Mouse (Mus musculus) hindbrain, embryonic 13.5 days (tissue): Measurements from ENCODE around the gene 3110009E18Rik. TPM values are rescaled to one million over a fixed set of nuclear protein-coding genes. Genes with fewer than 3 reads are reported as not detected.
A peak's percentile ranks its signal among the peaks of the same experiment; 100 is the strongest.

Source experiments
- ATAC-seq: fragments of 200-750 bp; cut with Nextera tagmentation; 2 replicates; pipeline ENCODE4 v1.8.0; 2017; ENCODE audit warnings: moderate TSS enrichment; ENCODE audit not compliant: low FRiP score
- H3K27ac ChIP-seq: fragments of 300-500 bp; sonication (generic); 2 replicates; pipeline ENCODE4 v1.5.1; 2015; ENCODE audit warnings: inconsistent platforms, mild to moderate bottlenecking, moderate library complexity
- H3K27me3 ChIP-seq: fragments of 300-500 bp; sonication (generic); 2 replicates; pipeline ENCODE4 v1.6.1; 2015; ENCODE audit warnings: mild to moderate bottlenecking, inconsistent platforms
- H3K36me3 ChIP-seq: fragments of 300-500 bp; sonication (generic); 2 replicates; pipeline ENCODE4 v1.6.1; 2015; ENCODE audit warnings: mild to moderate bottlenecking, inconsistent platforms
- H3K4me1 ChIP-seq: fragments of 300-500 bp; sonication (generic); replicated peaks from 2 replicates; pipeline ENCODE4 v1.6.1; 2015; ENCODE audit warnings: inconsistent platforms
- H3K4me2 ChIP-seq: fragments of 300-500 bp; sonication (generic); 2 replicates; pipeline ENCODE4 v1.6.1; 2015; ENCODE audit warnings: inconsistent platforms, mild to moderate bottlenecking, moderate library complexity
- H3K4me3 ChIP-seq: fragments of 300-500 bp; sonication (generic); 2 replicates; pipeline ENCODE4 v1.5.1; 2015; ENCODE audit warnings: mild to moderate bottlenecking, inconsistent platforms
- H3K9ac ChIP-seq: fragments of 300-500 bp; sonication (generic); 2 replicates; pipeline ENCODE4 v1.6.1; 2015; ENCODE audit warnings: mild to moderate bottlenecking, inconsistent platforms
- H3K9me3 ChIP-seq: fragments of 300-500 bp; sonication (generic); 2 replicates; pipeline ENCODE4 v1.6.1; 2016; ENCODE audit warnings: inconsistent platforms
- WGBS: fragments of 180-500 bp; shearing (Covaris S2); methylation state at CpG from one replicate; pipeline ENCODE4 v1.1.7; 2015; 5-methylcytosine and 5-hydroxymethylcytosine counted together
- polyA plus RNA-seq: library from polyadenylated mRNA; unstranded; fragments of >200 nt; fragmentation: Nextera tagmentation; extraction: Ambion mirVana; gene quantifications from 2 replicates; pipeline ENCODE4 v1.2.1, GENCODE M21; 2015

Gene 3110009E18Rik
- 20.1 and 21.6 TPM in 2 replicates for polyA plus RNA-seq

DNA sequence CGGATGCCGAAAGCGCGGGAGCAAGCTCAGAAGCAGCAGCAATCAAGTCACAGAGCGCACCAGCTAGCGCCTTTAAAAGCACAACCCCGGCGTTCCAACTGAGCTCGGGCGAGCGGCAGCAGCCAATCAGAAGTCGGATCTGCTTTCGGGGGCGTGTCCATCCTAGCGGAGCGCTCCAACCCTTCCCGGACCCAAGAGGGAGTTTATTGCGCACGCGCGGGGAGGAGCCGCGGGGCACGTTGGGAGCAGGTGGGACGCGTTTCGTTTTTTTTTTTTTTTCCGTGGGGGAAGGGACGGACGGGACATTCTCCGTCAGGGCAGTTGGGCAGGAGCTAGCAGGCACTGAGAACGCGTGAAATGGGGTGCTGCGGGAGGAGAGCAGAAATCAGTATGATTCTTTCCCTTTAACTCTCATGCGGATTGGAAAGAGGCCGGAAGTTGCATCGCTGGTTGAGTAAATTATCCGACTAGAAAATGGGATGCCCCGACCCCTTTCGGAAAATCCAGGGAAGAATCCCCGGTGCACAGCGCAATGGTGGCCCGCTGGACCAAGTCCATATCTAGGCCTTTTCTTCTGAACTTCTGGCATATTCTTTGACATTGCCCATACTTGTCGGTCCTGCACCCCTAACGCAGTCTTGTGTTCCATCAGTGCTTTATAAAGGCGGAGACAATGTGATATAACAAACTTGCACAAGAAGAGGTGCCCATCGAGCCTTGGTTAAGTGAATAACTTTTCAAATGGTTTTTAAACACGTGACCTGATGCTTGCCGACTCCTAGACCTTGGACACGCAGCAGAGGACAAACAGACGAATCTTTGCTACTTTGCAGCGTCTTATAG is at the start of gene 3110009E18Rik, which contains the start of gene Dbi:
Gene 3110009E18Rik (plus strand): TSS at position 219 of the 843 bp plus-strand sequence.
Gene Dbi (minus strand): TSS at position 110 of the 843 bp plus-strand sequence.
- H3K9ac ChIP-seq: peak within 1 kb of the TSS; percentile 79
- H3K4me2 ChIP-seq: peak within 1 kb of the TSS; percentile 89
- peak within 1 kb of the TSS; percentile 92 for H3K27ac ChIP-seq
- H3K27me3 ChIP-seq: no peaks in the 10 kb centered on the region
- 2% methylated on average over 52 of the region's 52 CpGs for WGBS
- H3K4me1 ChIP-seq: peaks cover 42% of the 10 kb centered on the region
- H3K36me3 ChIP-seq: peaks cover under 1% of the 10 kb centered on the region
- H3K4me3 ChIP-seq: peak within 1 kb of the TSS; percentile 57
- ATAC-seq: peak; percentile 92
- H3K9me3 ChIP-seq: no peaks in the 10 kb centered on the region

DNA sequence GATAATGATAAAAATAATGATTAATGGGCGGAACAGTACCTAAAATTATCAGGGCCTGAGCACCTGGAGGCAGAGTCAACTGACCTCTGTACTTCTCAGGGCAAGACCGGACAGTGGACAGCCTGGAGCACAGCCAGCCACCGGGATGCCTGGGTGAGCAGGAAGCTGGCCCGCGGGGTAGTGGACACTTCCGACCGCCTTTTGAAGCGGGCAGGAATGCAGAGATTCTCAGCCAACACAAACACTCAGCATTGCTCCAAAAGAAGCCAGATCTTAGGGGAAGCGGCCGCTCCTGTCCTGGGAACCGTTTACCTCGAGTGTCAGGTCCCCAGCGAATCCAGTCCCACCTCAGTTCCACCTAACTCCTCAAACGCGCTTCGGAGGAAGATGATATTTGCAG is 48.1 kb upstream of the 3110009E18Rik start:
- H3K27me3 ChIP-seq: peaks cover 51% of the 10 kb centered on the region
- no peak for ATAC-seq
- H3K4me1 ChIP-seq: peaks cover 22% of the 10 kb centered on the region
- 19% methylated on average over 16 of the region's 16 CpGs for WGBS
- no peaks in the 10 kb centered on the region for H3K36me3 ChIP-seq
- H3K4me2 ChIP-seq: peak overlapping the region; percentile 76
- H3K9ac ChIP-seq: peak overlapping the region; percentile 46
- H3K9me3 ChIP-seq: no peaks in the 10 kb centered on the region
- no peak overlapping the region for H3K27ac ChIP-seq
- peak overlapping the region; percentile 41 for H3K4me3 ChIP-seq

DNA sequence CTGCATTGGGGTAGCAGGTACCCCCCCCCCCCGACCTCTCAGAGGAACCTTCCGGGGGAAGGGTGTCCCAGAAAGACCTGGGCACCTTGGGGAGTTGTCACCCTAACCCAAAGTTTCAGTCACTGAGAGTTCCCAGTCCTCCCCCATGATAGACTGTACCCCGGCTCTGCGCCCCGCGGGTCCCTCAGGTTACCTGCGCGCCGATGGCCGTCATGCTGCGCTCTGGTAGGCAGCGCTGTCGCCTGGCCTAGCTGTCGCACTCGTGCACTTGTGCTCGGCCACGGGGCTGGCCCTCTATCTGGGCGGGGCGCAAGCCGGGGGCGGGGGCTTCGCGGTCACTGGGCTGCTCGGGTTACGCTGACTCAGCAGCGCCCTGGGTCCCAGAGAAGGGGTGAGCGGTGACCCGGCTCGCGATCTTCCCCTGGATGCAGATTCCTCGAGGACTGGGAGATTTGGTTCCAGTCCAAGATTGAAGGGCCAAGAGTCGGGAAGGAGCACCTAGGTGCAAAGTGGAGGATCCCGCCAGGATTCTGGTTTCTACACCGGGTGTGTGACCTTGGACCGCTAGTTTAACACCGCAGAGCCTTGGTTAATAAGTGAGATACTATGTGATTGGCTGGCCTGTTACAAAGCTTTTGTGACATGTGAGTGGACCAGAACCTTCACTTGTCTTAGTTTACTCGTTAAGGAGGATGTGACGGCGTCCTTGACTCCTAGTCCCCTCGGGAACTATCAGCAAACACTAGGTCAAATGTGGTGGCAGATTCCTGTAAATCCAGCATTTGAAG is 47.3 kb upstream of the 3110009E18Rik start, which contains the start of gene Tmem37:
Gene Tmem37 (minus strand): TSS at position 556 of the 788 bp plus-strand sequence.
- peak within 1 kb of the TSS; percentile 60 for H3K9ac ChIP-seq
- peaks cover 51% of the 10 kb centered on the region for H3K27me3 ChIP-seq
- H3K4me1 ChIP-seq: peaks cover 25% of the 10 kb centered on the region
- H3K36me3 ChIP-seq: no peaks in the 10 kb centered on the region
- peak; percentile 70; the same call in 1 of the 2 replicates for ATAC-seq
- H3K9me3 ChIP-seq: no peaks in the 10 kb centered on the region
- peak within 1 kb of the TSS; percentile 76 for H3K4me2 ChIP-seq
- no peak within 1 kb of the TSS for H3K27ac ChIP-seq
- peak within 1 kb of the TSS; percentile 41 for H3K4me3 ChIP-seq
- 3% methylated on average over 40 of the region's 40 CpGs for WGBS

DNA sequence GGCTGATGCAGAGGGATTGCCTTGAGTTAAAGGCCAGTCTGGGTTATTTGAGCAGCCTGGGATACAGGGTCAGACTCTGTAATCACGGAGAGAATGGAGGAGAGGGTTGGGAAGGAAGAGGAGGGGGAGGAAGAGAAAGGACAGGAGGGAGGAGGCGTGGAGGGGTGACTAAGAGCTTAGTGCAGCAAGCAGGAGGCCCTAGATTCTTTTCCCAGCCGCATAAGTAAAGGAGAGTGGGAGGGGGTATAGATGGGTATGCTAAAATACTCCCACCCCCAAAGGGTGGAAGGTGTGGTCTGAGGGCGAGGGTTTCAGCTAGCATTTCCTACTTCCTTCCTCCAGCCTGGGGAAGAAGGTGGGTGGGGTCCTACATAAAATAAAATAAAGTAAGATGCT is 46.7 kb upstream of the 3110009E18Rik start:
- no peaks in the 10 kb centered on the region for H3K9me3 ChIP-seq
- WGBS: 24% methylated on average over 4 of the region's 4 CpGs
- H3K27ac ChIP-seq: no peak overlapping the region
- peaks cover 51% of the 10 kb centered on the region for H3K27me3 ChIP-seq
- no peak for ATAC-seq
- peak overlapping the region; percentile 76 for H3K4me2 ChIP-seq
- no peaks in the 10 kb centered on the region for H3K36me3 ChIP-seq
- peaks cover 25% of the 10 kb centered on the region for H3K4me1 ChIP-seq
- no peak overlapping the region for H3K9ac ChIP-seq
- no peak overlapping the region for H3K4me3 ChIP-seq

DNA sequence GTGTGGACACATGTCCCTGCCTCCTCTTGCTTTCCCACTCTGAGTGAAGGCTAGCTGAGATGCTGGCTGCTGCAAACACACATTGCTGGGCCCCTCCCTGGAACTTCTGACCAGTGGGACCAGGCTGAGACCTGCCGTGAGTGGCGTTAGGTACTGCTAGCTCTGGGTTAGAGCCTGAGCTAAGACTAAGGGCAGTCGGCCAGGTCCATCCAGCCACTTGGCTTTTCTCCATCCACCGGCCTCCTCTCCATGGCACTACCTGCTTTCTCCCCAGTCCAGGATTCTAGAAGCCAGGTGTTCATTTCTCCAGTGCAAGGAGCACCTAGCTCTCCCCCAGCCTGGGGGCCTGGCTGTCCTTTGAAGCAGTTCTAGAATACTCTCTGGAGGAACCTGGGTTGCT is 46.1 kb upstream of the 3110009E18Rik start:
- no peaks in the 10 kb centered on the region for H3K36me3 ChIP-seq
- H3K27me3 ChIP-seq: peaks cover 51% of the 10 kb centered on the region
- no peak overlapping the region for H3K4me3 ChIP-seq
- no peak overlapping the region for H3K27ac ChIP-seq
- H3K9me3 ChIP-seq: no peaks in the 10 kb centered on the region
- H3K4me2 ChIP-seq: no peak overlapping the region
- no peak for ATAC-seq
- no peak overlapping the region for H3K9ac ChIP-seq
- H3K4me1 ChIP-seq: peaks cover 25% of the 10 kb centered on the region
- 83% methylated on average over 4 of the region's 4 CpGs for WGBS

DNA sequence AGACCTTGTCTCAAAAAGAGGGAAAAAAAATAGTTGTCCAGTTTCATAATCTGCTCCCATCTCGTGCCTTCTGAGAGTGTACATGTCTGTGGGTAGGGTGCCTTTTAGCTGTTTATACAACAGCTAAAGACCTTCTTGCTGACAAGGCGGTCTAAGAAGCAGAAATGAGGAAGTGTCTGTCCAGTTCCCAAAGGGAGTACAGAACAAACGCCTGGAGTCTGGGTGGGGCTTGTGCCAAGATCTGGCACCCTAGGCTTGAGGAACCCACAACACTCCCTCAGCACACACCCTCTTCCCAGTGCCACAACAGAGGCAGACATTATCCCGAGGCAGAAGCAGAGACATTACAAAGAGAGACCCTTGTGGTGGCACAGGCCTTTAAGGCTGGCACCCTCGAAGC is 45.5 kb upstream of the 3110009E18Rik start:
- WGBS: 83% methylated on average over 5 of the region's 5 CpGs
- Histone ChIP-seq H3K4me2 (no peak overlapping the region), H3K9ac (no peak overlapping the region), H3K27me3 (peaks cover 51% of the 10 kb centered on the region), H3K4me1 (peaks cover 25% of the 10 kb centered on the region), H3K4me3 (no peak overlapping the region), H3K36me3 (no peaks in the 10 kb centered on the region), H3K9me3 (no peaks in the 10 kb centered on the region), H3K27ac (no peak overlapping the region)
- no peak for ATAC-seq

DNA sequence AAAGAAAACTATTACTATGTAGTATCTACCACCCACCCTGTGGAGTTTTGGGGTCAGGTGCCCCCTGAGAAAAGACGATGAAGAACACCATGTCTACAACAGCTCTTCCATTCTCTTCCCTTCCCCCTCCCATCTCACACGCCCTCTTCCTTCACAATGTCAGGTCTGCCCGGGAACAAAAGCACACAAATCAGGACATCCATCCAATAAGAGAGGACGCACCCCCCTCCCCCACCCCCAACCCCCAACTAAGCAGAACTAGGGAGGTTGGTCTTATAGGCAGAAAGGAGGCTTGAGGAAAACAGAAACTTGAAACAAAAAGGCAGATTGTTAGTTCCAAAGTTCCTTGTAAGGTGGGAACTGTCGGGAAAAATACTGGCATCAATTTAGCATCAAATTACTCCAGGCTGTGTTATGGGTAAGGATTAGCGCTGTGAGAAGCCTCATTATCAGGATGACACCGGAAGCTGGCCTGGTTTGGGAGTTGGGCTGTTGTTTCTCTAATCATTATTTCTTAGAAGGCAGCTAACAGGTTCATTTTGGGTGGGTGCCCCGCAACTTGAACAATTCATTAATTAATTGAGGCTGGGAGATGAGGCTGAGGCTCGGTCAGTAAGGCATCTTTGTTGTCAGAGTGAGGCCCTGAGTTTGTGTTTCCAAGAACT is 43.1 kb upstream of the 3110009E18Rik start:
- Histone ChIP-seq H3K27ac (no peak overlapping the region), H3K9me3 (no peaks in the 10 kb centered on the region), H3K9ac (no peak overlapping the region), H3K36me3 (no peaks in the 10 kb centered on the region), H3K4me3 (no peak overlapping the region), H3K4me1 (peaks cover 21% of the 10 kb centered on the region), H3K4me2 (no peak overlapping the region), H3K27me3 (peaks cover 32% of the 10 kb centered on the region)
- ATAC-seq: no peak
- 19% methylated on average over 9 of the region's 9 CpGs for WGBS

DNA sequence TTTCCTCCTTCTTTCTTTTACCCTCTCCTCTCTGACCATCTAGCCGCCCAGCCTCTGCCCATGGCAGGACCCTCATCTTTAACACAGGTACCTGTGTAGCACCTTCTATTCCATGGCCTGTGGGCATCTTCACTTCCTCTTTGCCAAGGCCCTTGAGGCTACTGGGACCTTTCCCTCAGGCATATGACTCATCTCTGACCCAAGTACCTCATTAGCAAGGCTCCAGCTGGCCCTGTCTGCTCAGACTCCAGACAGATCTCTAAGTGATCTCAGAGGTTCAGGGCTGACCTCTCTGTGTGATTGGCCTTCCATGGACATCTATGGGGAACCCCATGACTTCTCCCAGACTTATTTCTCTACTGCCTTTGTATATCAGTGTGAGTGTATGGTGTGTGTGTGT is 40.4 kb upstream of the 3110009E18Rik start:
- Histone ChIP-seq H3K9me3 (no peaks in the 10 kb centered on the region), H3K27me3 (peaks cover 6% of the 10 kb centered on the region; the same call in 1 of the 2 replicates), H3K4me3 (no peak overlapping the region), H3K9ac (no peak overlapping the region), H3K36me3 (no peaks in the 10 kb centered on the region), H3K4me2 (no peak overlapping the region), H3K27ac (no peak overlapping the region), H3K4me1 (0 out of 2 replicates have a peak, but pooled peaks cover 6% of the 10 kb centered on the region)
- 100% methylated on average over 1 of the region's 1 CpGs for WGBS
- ATAC-seq: no peak

DNA sequence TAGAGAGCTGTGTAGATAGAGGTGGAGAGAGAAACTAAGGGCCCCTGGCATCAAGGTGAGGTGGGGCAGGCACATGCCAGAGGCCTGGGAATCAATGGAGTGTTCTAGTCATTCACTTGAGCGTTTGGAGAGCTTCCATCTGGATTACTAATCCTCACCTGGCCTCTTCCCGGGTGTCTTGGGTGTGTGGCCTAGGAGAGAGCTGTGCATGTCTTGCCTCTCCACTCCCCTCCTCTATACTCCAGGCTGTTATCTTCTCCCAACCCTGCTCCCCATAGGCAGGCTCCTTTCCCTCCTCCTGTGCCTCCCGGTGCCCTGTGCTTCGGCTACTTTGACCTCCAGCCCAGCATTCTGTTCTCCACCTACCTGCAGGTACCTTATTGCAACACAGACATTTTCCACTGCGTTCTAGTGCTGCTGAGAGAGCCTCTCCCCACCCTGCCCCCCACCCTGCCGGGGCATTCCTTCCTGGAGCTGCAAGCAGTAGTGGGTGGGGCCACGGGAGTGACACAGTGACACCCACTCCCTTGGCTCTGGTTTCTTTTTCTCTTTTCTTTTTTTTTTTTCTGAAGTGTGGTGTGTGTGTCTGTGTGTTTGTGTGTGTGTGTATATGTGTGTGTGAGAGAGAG is 37.9 kb upstream of the 3110009E18Rik start:
- ATAC-seq: no peak
- Histone ChIP-seq H3K27me3 (no peaks in the 10 kb centered on the region), H3K4me3 (no peak overlapping the region), H3K4me1 (0 out of 2 replicates have a peak, but pooled peaks cover 1% of the 10 kb centered on the region), H3K4me2 (no peak overlapping the region), H3K36me3 (no peaks in the 10 kb centered on the region), H3K9ac (no peak overlapping the region), H3K27ac (no peak overlapping the region), H3K9me3 (no peaks in the 10 kb centered on the region)
- WGBS: 48% methylated on average over 7 of the region's 7 CpGs

DNA sequence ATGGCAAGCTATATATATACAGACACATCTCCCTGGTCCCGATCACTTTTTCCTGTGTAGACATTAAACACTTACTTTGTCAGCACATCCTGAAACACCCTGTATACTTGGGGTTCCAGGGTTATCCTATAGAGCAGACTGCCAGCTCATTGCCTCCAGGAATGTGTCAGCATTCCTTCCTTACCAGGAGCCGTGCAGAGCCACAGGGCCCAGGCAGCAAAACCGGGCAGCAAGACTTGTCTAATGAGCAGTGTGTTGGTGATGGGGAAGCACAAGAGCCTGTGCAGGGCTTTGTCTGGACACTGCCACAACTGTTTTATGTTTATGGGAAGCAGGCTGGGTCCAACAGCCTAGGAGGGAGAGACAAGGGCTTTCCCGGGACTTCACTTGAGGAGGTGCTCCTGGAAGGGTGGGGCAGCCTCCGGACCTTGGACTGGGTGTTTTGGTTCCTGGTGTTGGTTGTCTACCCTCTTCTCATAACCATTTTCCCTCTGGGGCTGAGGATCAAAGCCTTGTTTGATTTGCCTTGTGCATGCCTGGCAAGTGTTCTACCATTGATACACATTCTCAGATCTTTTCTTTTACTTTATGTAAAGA is 37.0 kb upstream of the 3110009E18Rik start:
- Histone ChIP-seq H3K9me3 (no peaks in the 10 kb centered on the region), H3K9ac (no peak overlapping the region), H3K4me2 (no peak overlapping the region), H3K27me3 (no peaks in the 10 kb centered on the region), H3K4me1 (no peaks in the 10 kb centered on the region), H3K4me3 (no peak overlapping the region), H3K36me3 (no peaks in the 10 kb centered on the region), H3K27ac (no peak overlapping the region)
- ATAC-seq: no peak
- WGBS: 63% methylated on average over 5 of the region's 5 CpGs

DNA sequence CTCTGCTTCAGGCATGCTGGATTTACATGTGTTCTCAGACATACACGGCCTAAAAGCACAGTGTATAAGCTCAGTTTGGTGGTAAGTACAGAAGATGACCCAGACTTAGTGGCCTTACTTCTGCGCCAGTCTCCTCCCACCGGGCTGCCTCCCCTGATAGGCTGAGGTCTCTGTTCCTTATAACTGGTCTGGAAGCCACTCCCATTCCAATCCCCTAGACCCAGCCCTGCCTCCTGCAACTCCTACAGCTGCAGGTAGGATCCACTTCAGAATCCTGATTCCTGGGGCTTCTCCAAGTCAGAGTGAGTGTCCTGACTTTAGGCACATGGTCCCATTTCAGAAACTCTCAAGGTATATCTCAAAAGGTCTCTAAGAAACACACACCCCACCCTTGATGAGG is 35.3 kb upstream of the 3110009E18Rik start:
- H3K4me1 ChIP-seq: no peaks in the 10 kb centered on the region
- no peaks in the 10 kb centered on the region for H3K9me3 ChIP-seq
- no peak overlapping the region for H3K9ac ChIP-seq
- no peak overlapping the region for H3K4me2 ChIP-seq
- no peak for ATAC-seq
- no peak overlapping the region for H3K27ac ChIP-seq
- H3K4me3 ChIP-seq: no peak overlapping the region
- 66% methylated on average over 3 of the region's 3 CpGs for WGBS
- no peaks in the 10 kb centered on the region for H3K36me3 ChIP-seq
- H3K27me3 ChIP-seq: no peaks in the 10 kb centered on the region
